Mouse (Mus musculus) embryonic stem cell, embryonic (primary cell): Measurements from ENCODE around the gene Cox14.

Experiments
- CTCF ChIA-PET, 4 experiments: fragments of 300-600 bp in 2 of 4; fragments of 350-600 bp in 2 of 4; sonication (Branson Sonifier 250); formaldehyde crosslinking; loops; one replicate each; lab custom pipeline; 2022; ENCODE audit warnings: inconsistent platforms in 2 of 4; lab: Charles Lee
- POLR2A ChIA-PET, 4 experiments: fragments of 300-600 bp in 2 of 4; fragments of 350-600 bp in 2 of 4; sonication (Branson Sonifier 250); formaldehyde crosslinking; loops; one replicate each; lab custom pipeline; 2022; ENCODE audit warnings: antibody characterized with exemption in 4 of 4, inconsistent platforms in 1 of 4; lab: Charles Lee

Gene Cox14

DNA sequence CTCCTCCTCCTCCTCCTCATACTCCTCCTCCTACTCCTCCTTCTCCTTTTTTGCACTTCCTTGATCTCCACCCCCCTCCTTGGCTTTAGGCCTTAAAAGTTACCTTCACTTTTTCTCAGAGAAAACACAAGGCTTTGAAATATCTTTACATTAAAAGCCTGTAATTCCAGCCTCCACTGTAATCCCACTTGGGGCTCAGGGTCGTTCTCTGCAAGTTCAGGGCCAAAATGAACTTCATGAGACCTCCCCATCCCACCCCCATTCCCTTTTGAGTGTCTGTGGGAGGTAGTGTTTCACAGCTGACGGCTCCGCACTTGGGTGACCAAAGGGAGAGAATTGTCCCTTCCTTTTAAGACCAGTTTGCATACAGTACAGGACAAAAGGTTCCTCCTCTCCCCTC lies 47.5 kb downstream of the Cox14 start:
- ChIA-PET CTCF (interaction anchor here in 2 of 4 experiments (1.3 to 1.5 kb wide), 2 partner anchors 47 to 94 kb away, joined by 3 read pairs; partner anchors contain the start of gene Cox14 (in 1 of the 2)), POLR2A (interaction anchor here in 1 of 4 experiments (0.6 to 1.0 kb wide), 3 partner anchors 13 to 49 kb away, joined by 3 to 4 read pairs (median 3); no protein-coding TSS in a partner anchor)
